Mouse (Mus musculus): ENCODE data around the gene Icam2.

- TF ChIP-seq CTCF (IDR thresholded peaks at IDR 0.05; ENCODE audit: extremely low read depth, insufficient read depth, insufficient read length, insufficient replicate concordance) (no peak), POLR2A (IDR thresholded peaks at IDR 0.05; ENCODE audit: low read depth, low read length) (no peak)
Observed at GRCm38 (mm10) chr11:106398481-106398880, 10.6 kb upstream of the Icam2 start.
